ENCODE assay signal across 17 mouse cellular contexts in the genomic region with DNA sequence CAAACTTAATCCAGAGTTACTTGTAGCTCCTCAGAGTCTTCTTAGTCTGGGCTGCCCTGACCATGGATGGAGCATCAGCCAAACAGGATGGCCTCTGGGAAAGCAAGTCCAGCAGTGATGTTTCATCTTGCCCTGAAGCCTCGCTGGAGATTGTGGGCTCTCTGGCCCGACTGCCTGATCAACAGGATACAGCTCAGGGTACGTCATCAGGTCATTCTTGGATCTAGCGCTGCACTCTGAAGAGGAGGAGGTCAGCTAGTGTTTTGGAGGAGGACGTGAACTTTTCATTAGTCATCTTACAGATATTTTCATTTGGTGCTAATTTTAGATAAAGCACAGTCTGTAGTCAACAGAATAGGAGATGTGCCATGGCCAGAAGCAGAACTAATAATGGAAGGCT. TPM values are rescaled to one million over a fixed set of nuclear protein-coding genes. Genes with fewer than 3 reads are reported as not detected.
DNase-seq lines count a peak whose midpoint lies in the region; ATAC-seq and TF ChIP-seq lines count a peak whose summit lies in the region.
"Had no signal": no experiment of that assay in that cellular context is flagged by ENCODE, and none has a peak within 500 bp of the region (broad histone marks: within the 10 kb centered on the region; RNA-seq: fewer than 3 reads in every experiment).

No protein-coding gene starts in this region.

- H3K4me1 ChIP-seq in heart, embryonic 10.5 days: peaks cover 8% of the 10 kb centered on the region
- peaks cover 7% of the 10 kb centered on the region; the same call in 1 of the 2 replicates for H3K4me1 ChIP-seq in liver, adult 2 months (ENCODE audit: control insufficient read depth, insufficient read depth, low read length)
- peaks cover 15% of the 10 kb centered on the region for H3K4me1 ChIP-seq in liver, postnatal 0 days (ENCODE audit: insufficient read depth)

- no peak overlapping the region for H3K4me2 ChIP-seq in liver, postnatal 0 days (ENCODE audit: low read depth, low read length)
- H3K4me2 ChIP-seq: intestine, embryonic 15.5 days; midbrain, embryonic 12.5 days had no signal

- no peak overlapping the region for H3K9ac ChIP-seq in liver, adult 2 months (ENCODE audit: low read depth, low read length)
- H3K9ac ChIP-seq in liver, postnatal 0 days (replicated peaks): no peak overlapping the region
- H3K9ac ChIP-seq: intestine, embryonic 15.5 days; liver, embryonic 14.5 days; midbrain, embryonic 12.5 days had no signal

- peaks cover 48% of the 10 kb centered on the region for H3K36me3 ChIP-seq in heart, embryonic 10.5 days
- peaks cover 40% of the 10 kb centered on the region for H3K36me3 ChIP-seq in liver, adult 2 months (ENCODE audit: control insufficient read depth, insufficient read depth, low read length)
- H3K36me3 ChIP-seq in liver, postnatal 0 days (replicated peaks; ENCODE audit: insufficient read depth, low read length): peaks cover 37% of the 10 kb centered on the region

- H3K79me2 ChIP-seq in liver, adult 2 months (ENCODE audit: control insufficient read depth, insufficient read depth, low read length): peaks cover 17% of the 10 kb centered on the region; the same call in 1 of the 2 replicates

- WGBS in heart, embryonic 10.5 days: 86% methylated on average over 5 of the region's 5 CpGs
- 81% methylated on average over 5 of the region's 5 CpGs for WGBS in liver, adult 2 months
- 78% methylated on average over 5 of the region's 5 CpGs for whole genome bisulfite sequencing in liver, postnatal 0 days (ENCODE audit: insufficient replicate concordance)

- no peak for TF ChIP-seq POLR2A in liver, adult 2 months (IDR thresholded peaks at IDR 0.05; ENCODE audit: extremely low read depth, insufficient read depth, low read length)

- H3K27ac ChIP-seq in heart, embryonic 10.5 days: no peak overlapping the region
- no peak overlapping the region for H3K27ac ChIP-seq in liver, adult 2 months (replicated peaks; ENCODE audit: insufficient read depth, low read depth, low read length)
- no peak overlapping the region for H3K27ac ChIP-seq in liver, postnatal 0 days (ENCODE audit: low read depth)
- H3K27ac ChIP-seq: embryonic facial prominence, embryonic 10.5 days; hindbrain, embryonic 10.5 days; intestine, embryonic 15.5 days; limb, embryonic 10.5 days; liver, embryonic 14.5 days; midbrain, embryonic 12.5 days had no signal

- TF ChIP-seq EP300 in liver, postnatal 0 days (IDR thresholded peaks at IDR 0.05; ENCODE audit: low read depth): no peak

- no peak for TF ChIP-seq CTCF in liver, adult 2 months (IDR thresholded peaks at IDR 0.05; ENCODE audit: low read depth, low read length)
- TF ChIP-seq CTCF in liver, postnatal 0 days (IDR thresholded peaks at IDR 0.05; ENCODE audit: low read depth): no peak

- no peaks in the 10 kb centered on the region for H3K27me3 ChIP-seq in heart, embryonic 10.5 days (ENCODE audit: insufficient read depth, poor library complexity, severe bottlenecking)
- no peaks in the 10 kb centered on the region for H3K27me3 ChIP-seq in liver, adult 2 months (ENCODE audit: control insufficient read depth, insufficient read depth, low read length)
- H3K27me3 ChIP-seq in liver, postnatal 0 days (ENCODE audit: insufficient read depth, low read length): no peaks in the 10 kb centered on the region
- H3K27me3 ChIP-seq: intestine, embryonic 15.5 days; midbrain, embryonic 12.5 days had no signal

- no peak overlapping the region for H3K4me3 ChIP-seq in heart, embryonic 10.5 days
- H3K4me3 ChIP-seq in liver, adult 2 months (ENCODE audit: insufficient read depth, low read depth, low read length): no peak overlapping the region
- no peak overlapping the region for H3K4me3 ChIP-seq in liver, postnatal 0 days (ENCODE audit: low read depth, low read length)
- H3K4me3 ChIP-seq: embryonic facial prominence, embryonic 10.5 days; hindbrain, embryonic 10.5 days; intestine, embryonic 15.5 days; limb, embryonic 10.5 days; midbrain, embryonic 12.5 days had no signal

- no peak for ATAC-seq in liver, postnatal 0 days
- no peak for ATAC-seq in granulocyte monocyte progenitor cell, adult 5-6 weeks (replicated peaks; ENCODE audit: poor library complexity, severe bottlenecking)
- ATAC-seq in erythroblast, adult 5-6 weeks (replicated peaks; ENCODE audit: low FRiP score, poor library complexity, severe bottlenecking): no peak
- ATAC-seq: intestine, embryonic 15.5 days had no signal

- peak; percentile 96 for DNase-seq in heart, adult 11 months
- DNase-seq in heart, embryonic 10.5 days (ENCODE audit: low spot score): no peak
- DNase-seq in liver, adult 2 months (ENCODE audit: extremely low read depth, low read depth, low spot score): peak; percentile 23
- DNase-seq in liver, postnatal 0 days: no peak
- peak; percentile 44 for DNase-seq in fibroblast of lung, adult 2 months (ENCODE audit: low read depth)
- DNase-seq: cerebellum, adult 9-11 months; lung, postnatal 36 days; right cerebral cortex, postnatal 25 days had no signal

- H3K9me3 ChIP-seq in heart, embryonic 10.5 days: no peaks in the 10 kb centered on the region
- no peaks in the 10 kb centered on the region for H3K9me3 ChIP-seq in liver, postnatal 0 days (ENCODE audit: low read length)
- H3K9me3 ChIP-seq: embryonic facial prominence, embryonic 10.5 days; G1E; hindbrain, embryonic 10.5 days; intestine, embryonic 15.5 days; limb, embryonic 10.5 days; midbrain, embryonic 12.5 days had no signal

RNA-seq across cellular contexts. Expression of gene Golga3, which starts 5.2 kb away (rescaled TPM):
- 20.6 and 22.3 TPM in 2 replicates for polyA plus RNA-seq in heart, embryonic 10.5 days (2016; fragmentation: Nextera tagmentation; extraction: Ambion mirVana)
- total RNA-seq in liver, adult 2 months (2014; rRNA removed): 11.6 TPM in 2 replicates
- polyA plus RNA-seq in liver, adult 2 months (2012; rRNA removed): 4.3 and 5.4 TPM in 2 replicates
- 3.5 and 4.1 TPM in 2 replicates for polyA plus RNA-seq in liver, postnatal 0 days (2015; fragmentation: Nextera tagmentation; extraction: Ambion mirVana)
- 16.9 and 23.9 TPM in 2 replicates for total RNA-seq in granulocyte monocyte progenitor cell, adult 5-6 weeks (2014; fragmentation: Nextera tagmentation)
- 19.4 and 22.8 TPM in 2 replicates for total RNA-seq in granulocyte monocyte progenitor cell, adult 5-6 weeks (2017)
- 5.6 and 11.1 TPM in 2 replicates for total RNA-seq in erythroblast, adult 5-6 weeks (2015; ENCODE audit: low replicate concordance)
- 18.4 and 19.8 TPM in 2 replicates for total RNA-seq in erythroblast, adult 5-6 weeks (2017; ENCODE audit: low replicate concordance)

RNA-seq across cellular contexts. Expression of gene Chfr, which starts 46.1 kb away (rescaled TPM):
- polyA plus RNA-seq in heart, embryonic 10.5 days (2016; fragmentation: Nextera tagmentation; extraction: Ambion mirVana): 37.2 and 39.0 TPM in 2 replicates
- 17.3 and 18.4 TPM in 2 replicates for total RNA-seq in liver, adult 2 months (2014; rRNA removed)
- 19.8 and 19.9 TPM in 2 replicates for polyA plus RNA-seq in liver, adult 2 months (2012; rRNA removed)
- polyA plus RNA-seq in liver, postnatal 0 days (2015; fragmentation: Nextera tagmentation; extraction: Ambion mirVana): 9.6 and 11.6 TPM in 2 replicates
- total RNA-seq in granulocyte monocyte progenitor cell, adult 5-6 weeks (2014; fragmentation: Nextera tagmentation): 28.0 and 33.3 TPM in 2 replicates
- 39.4 and 45.1 TPM in 2 replicates for total RNA-seq in granulocyte monocyte progenitor cell, adult 5-6 weeks (2017)
- total RNA-seq in erythroblast, adult 5-6 weeks (2015; ENCODE audit: low replicate concordance): 53.5 and 67.8 TPM in 2 replicates
- total RNA-seq in erythroblast, adult 5-6 weeks (2017; ENCODE audit: low replicate concordance): 69.3 and 97.0 TPM in 2 replicates

RNA-seq across cellular contexts. Expression of gene Ankle2, which starts 49.1 kb away (rescaled TPM):
- polyA plus RNA-seq in heart, embryonic 10.5 days (2016; fragmentation: Nextera tagmentation; extraction: Ambion mirVana): 21.7 and 24.1 TPM in 2 replicates
- 16.5 and 17.0 TPM in 2 replicates for total RNA-seq in liver, adult 2 months (2014; rRNA removed)
- polyA plus RNA-seq in liver, adult 2 months (2012; rRNA removed): 4.9 and 5.6 TPM in 2 replicates
- polyA plus RNA-seq in liver, postnatal 0 days (2015; fragmentation: Nextera tagmentation; extraction: Ambion mirVana): 8.6 and 10.7 TPM in 2 replicates
- total RNA-seq in granulocyte monocyte progenitor cell, adult 5-6 weeks (2014; fragmentation: Nextera tagmentation): 31.4 and 42.7 TPM in 2 replicates
- 53.1 and 68.9 TPM in 2 replicates for total RNA-seq in granulocyte monocyte progenitor cell, adult 5-6 weeks (2017)
- 24.0 and 31.5 TPM in 2 replicates for total RNA-seq in erythroblast, adult 5-6 weeks (2015; ENCODE audit: low replicate concordance)
- 25.6 and 41.6 TPM in 2 replicates for total RNA-seq in erythroblast, adult 5-6 weeks (2017; ENCODE audit: low replicate concordance)

Comparison
In these comparisons a context has a peak if more than half of its experiments do, and no peak if none do; other contexts are left out.
1. DNase-seq: peak in heart, adult 11 months (single experiment), liver, adult 2 months (single experiment) and fibroblast of lung, adult 2 months (single experiment); none in heart, embryonic 10.5 days (single experiment) and liver, postnatal 0 days (single experiment).